Mouse (Mus musculus) bone marrow, adult 2 months (tissue): Measurements from ENCODE around the gene Tdp1. TPM values are rescaled to one million over a fixed set of nuclear protein-coding genes. Genes with fewer than 3 reads are reported as not detected.
A peak's percentile ranks its signal among the peaks of the same experiment; 100 is the strongest.

Experiments used
- H3K27ac ChIP-seq: fragments of 200-500 bp; 2 replicates; pipeline ENCODE4 v1.5.1; 2012; ENCODE audit warnings: low read depth, mild to moderate bottlenecking, control low read depth, inconsistent platforms, low read length; ENCODE audit not compliant: control insufficient read depth, poor library complexity, insufficient read depth
- H3K4me1 ChIP-seq: fragments of 200-500 bp; 2 replicates; pipeline ENCODE4 v1.6.1; 2011; ENCODE audit warnings: low read length; ENCODE audit not compliant: control insufficient read depth, insufficient read depth
- H3K4me3 ChIP-seq: fragments of 200-500 bp; replicated peaks from 2 replicates; pipeline ENCODE3; 2011; ENCODE audit warnings: mild to moderate bottlenecking, low read depth, low read length, control low read depth; ENCODE audit not compliant: control insufficient read depth
- CTCF ChIP-seq: fragments of 200-500 bp; IDR thresholded peaks from 2 replicates; pipeline ENCODE4 v1.5.1; 2011; ENCODE audit warnings: low read length, control low read depth; ENCODE audit not compliant: control insufficient read depth, insufficient read depth
- POLR2A ChIP-seq: fragments of 200-500 bp; IDR thresholded peaks from 2 replicates; pipeline ENCODE4 v1.6.1; 2011; ENCODE audit warnings: low read depth, mild to moderate bottlenecking, control low read depth, low read length, borderline replicate concordance; ENCODE audit not compliant: control insufficient read depth
- WGBS: fragments of 180-500 bp; shearing (Covaris S2); methylation state at CpG from one replicate; pipeline ENCODE4 v1.1.7; 2018; 5-methylcytosine and 5-hydroxymethylcytosine counted together
- polyA plus RNA-seq: library from polyadenylated mRNA; stranded (reverse); fragments of >200 nt; gene quantifications from 2 replicates; pipeline ENCODE4 v1.2.4, GENCODE M21; 2011; ENCODE audit warnings: low replicate concordance; ENCODE audit not compliant: missing spikeins, insufficient read depth, insufficient read length

The Tdp1 gene
- polyA plus RNA-seq, 1 experiment = 25.1 TPM

DNA sequence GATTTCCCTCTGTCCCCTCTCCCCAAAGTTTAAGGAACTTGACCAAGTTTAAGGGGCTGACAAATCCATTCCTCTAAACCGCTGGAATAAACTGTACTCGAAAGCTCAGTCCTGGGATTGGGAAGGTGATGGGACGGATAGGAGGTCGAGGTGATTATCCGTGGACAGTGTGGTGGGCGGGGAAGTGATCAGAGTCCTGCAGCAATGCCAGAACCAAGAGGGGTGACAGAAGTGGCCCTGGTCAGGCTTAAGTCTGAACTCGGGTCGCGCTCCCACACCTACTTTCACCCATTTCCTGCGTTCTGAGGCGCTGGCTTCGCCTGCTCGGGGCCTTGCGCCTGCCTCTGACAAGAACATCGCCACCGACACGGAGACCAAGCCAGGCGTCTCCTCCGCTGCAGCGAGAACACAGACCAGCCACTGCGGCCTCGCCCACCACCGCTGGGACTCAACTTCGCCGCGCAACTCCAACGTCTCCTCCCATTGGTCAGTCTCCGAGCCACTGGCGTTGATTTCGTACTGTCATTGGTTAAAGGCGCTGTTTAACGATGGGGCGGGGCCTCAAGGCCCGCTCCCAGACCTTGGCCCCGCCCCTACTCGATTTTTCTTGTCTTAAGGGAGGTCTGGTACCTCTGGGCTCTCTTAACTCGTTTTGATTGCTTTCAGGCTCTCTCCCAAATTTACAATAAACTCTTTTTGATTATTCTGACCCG, 1.2 kb upstream of the Tdp1 start:
- Histone ChIP-seq H3K27ac (peak overlapping the region; percentile 50; the same call in 1 of the 2 replicates), H3K4me1 (peaks cover 2% of the 10 kb centered on the region; the same call in 1 of the 2 replicates), H3K4me3 (peak overlapping the region; percentile 82)
- WGBS = under 1% methylated on average over 38 of the region's 38 CpGs
- peak; percentile 90 for TF ChIP-seq POLR2A
- no peak for TF ChIP-seq CTCF

DNA sequence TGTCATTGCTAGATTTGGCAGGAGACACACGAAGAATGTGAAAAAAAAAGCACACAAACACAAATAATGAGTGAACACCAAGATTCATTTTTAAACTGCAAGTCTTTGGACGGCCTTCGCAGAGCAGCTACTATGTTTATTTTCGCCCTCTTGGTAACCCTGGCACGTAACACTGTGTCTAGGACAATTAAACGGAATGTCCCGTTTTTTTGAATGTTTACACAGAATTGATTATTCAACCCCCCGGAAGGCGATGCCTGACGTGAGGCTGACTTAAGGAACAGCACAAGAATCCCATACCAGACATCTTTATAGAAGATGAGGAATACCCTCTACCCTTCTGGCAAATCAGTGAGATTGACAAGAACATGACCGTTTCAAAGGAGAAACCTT, 608 bp upstream of the Tdp1 start:
- Histone ChIP-seq H3K4me3 (peak overlapping the region; percentile 82), H3K4me1 (peaks cover 2% of the 10 kb centered on the region; the same call in 1 of the 2 replicates), H3K27ac (peak overlapping the region; percentile 73)
- TF ChIP-seq CTCF = no peak
- no peak for TF ChIP-seq POLR2A
- WGBS = under 1% methylated on average over 11 of the region's 11 CpGs

GRCm38 (mm10) chr12:99885282-99885901, 1.1 kb downstream of the Tdp1 start:
- WGBS = 56% methylated on average over 8 of the region's 8 CpGs
- Histone ChIP-seq H3K4me1 (peaks cover 2% of the 10 kb centered on the region; the same call in 1 of the 2 replicates), H3K4me3 (peak overlapping the region; percentile 94), H3K27ac (no peak overlapping the region)
- TF ChIP-seq CTCF = no peak
- no peak for TF ChIP-seq POLR2A

DNA sequence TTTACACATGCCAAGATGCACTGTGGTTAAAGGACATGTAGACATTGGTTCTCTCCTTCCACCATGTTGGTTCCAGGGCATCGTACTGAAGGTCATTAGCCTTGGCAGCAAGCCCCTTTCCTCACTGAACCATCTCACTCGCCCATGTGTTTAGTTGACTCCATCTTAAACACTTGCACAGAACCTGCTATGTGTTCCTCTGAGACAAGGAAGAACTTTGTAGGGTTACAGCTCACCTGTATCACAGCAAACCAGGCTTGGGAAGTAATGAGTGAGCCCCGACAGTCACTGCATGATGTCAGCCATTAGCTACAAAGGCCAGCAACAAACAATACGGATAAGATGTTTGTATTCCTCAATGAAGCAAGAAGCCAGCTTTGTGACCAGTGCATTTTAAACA, 13.5 kb downstream of the Tdp1 start:
- WGBS = 84% methylated on average over 4 of the region's 4 CpGs
- no peak overlapping the region for H3K4me3 ChIP-seq
- H3K4me1 ChIP-seq = peaks cover under 1% of the 10 kb centered on the region
- no peak for TF ChIP-seq POLR2A
- no peak for TF ChIP-seq CTCF
- no peak overlapping the region for H3K27ac ChIP-seq

DNA sequence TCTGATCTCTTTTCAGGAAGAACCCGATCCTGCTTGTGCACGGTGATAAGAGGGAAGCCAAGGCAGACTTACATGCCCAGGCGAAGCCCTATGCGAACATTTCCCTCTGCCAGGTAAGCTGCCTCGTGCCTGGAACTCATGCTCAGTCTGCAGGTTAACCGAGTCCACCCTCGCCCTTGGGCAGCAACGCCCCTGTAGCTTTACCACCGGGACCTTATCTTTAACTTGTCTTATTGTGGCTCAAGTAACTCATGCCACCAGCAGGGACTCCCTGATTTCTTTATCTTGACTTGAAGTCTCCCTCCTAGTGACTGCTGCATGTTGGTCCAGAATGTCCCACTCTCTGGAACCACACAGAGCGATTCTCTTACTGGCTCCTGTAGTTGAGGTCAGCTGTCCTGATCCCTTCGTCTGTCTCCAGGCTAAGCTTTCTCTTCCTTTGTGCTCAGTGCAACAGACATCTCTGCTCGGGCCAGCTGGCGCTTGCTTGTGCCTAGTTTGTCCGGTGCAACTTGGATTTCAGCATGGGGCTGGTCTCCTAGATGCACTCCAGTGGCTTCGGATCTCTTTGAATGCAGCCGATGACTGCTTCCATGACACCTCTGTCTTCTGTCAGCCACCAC, 14.0 kb downstream of the Tdp1 start:
- no peak for TF ChIP-seq CTCF
- no peak for TF ChIP-seq POLR2A
- Histone ChIP-seq H3K4me3 (no peak overlapping the region), H3K27ac (no peak overlapping the region), H3K4me1 (peaks cover 2% of the 10 kb centered on the region)
- 79% methylated on average over 16 of the region's 16 CpGs for WGBS

DNA sequence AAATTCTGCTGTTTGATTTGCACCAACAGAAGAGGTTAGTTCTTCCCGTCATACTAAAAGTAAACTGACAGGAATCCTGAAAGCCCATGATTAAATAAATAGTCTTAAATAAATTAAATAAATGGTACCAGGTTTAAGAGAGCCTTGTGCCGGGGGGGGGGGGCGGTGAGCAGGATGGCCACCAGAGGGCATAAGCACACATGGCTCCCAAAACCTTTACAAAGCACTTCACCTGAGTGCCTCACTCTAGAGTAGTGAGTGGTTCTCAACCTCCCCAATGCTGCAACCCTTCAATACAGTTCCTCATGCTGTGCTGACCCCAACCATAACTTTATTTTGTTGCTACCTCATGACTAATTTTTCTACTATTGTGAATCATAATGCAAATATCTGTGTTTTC, 15.7 kb downstream of the Tdp1 start:
- Histone ChIP-seq H3K27ac (no peak overlapping the region), H3K4me3 (no peak overlapping the region), H3K4me1 (peaks cover 2% of the 10 kb centered on the region)
- TF ChIP-seq POLR2A = no peak
- TF ChIP-seq CTCF = no peak
- WGBS = 34% methylated on average over 2 of the region's 3 CpGs

DNA sequence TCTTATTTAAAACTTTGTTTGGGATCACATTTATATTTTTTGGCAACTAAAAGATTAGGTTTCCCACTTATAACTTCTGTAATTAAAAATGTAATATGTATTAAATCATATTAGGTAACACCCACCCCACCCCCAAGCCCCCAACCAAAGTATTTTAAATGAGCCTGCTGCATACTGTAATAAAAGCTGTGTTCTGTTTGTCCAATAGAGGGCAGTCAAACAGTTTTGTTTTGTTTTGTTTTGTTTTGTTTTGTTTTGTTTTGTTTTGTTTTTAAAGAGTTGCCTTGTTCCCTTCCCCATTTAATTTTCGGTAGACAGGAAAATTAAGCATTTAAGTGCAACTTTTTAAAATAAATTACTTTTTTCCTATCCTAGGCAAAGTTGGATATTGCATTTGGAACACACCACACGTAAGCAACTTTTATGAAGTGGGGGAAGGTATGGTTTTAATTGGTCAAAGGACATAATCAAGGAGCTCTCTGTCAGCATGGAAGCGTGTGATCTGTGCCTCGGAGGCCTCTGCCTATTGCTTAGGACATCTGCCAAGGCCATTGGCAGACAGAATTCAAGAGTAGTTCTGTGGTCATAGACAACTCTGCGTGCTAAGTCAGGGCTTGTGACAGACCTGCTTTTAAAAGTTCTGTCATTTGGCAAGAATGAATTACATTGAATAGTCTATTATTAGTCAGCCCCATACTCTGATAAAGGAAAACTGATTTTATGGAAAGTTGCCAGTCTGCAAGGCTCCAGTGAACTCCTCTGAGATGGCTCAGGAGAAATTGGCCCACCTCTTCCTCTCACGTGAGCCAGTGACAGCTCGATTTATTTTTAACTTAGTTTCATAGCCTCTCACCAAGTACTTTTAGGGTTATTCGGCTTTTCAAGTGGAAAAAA, 17.9 kb downstream of the Tdp1 start:
- TF ChIP-seq POLR2A (no peak), CTCF (no peak)
- H3K4me3 ChIP-seq = no peak overlapping the region
- H3K27ac ChIP-seq = no peak overlapping the region
- H3K4me1 ChIP-seq = peaks cover 2% of the 10 kb centered on the region
- 62% methylated on average over 8 of the region's 8 CpGs for WGBS
